Mouse (Mus musculus) heart, adult 9 months (tissue): ENCODE measurements around the gene Olfr749.
"Not testable (repeated sequence)": the region's sequence is repeated elsewhere in the genome, so short reads cannot be mapped to it uniquely, and the experiment has no call there.

Source experiments
- DNase-seq, 2 experiments: peaks; one replicate each; pipeline ENCODE4 v3.0.0; 2022; ENCODE audit warnings: low spot score in 2 of 2

Gene Olfr749

DNA sequence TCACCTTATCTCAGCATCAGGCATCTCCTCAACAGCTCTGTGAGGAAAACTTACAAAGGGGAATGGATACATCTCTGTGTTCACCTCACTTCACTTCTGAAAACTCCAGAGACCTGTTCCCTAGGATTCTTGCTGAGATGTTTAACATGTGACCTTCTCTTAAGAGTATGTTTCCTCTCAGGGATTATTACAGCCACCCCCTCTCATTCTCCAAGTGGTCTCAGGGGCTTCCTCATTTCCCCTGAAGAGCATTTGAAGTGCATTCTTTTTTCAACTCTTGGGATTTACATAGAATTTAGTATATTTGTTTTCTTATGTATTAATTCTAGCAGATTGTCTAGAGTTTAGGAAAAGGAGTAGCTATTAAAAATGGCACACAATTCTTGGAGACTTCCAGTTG is at the start of gene Olfr749:
Gene Olfr749, minus strand, starts transcription at position 101 of the 400 bp plus-strand sequence.
- DNase-seq: no peak

DNA sequence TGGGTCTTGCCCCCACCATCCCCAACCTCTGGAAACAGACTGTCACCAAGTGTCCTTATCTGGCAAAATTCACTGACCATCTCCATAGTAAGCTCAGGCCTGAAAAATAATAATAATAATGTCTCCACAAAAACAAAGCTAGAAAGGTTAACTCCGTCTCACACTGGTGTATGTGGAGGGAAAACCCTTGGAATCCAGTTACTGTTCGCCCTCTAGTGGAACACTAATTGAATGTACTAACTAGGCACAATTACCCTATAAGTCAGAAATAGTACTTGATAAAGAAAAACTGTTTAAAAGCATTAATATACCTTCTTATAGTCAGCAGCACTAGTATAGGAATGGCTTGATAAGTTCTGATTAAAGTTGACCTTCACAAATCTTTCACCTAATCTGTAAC is 43.3 kb upstream of the Olfr749 start:
- DNase-seq: no peak

- DNase-seq: peak; percentile 81 to 90
Measured at GRCm38 (mm10) chr14:50785251-50785637, 40.4 kb upstream of the Olfr749 start, which contains the start of gene Ttc5. Ttc5 (minus strand) TSS chr14:50785519.

GRCm38 (mm10) chr14:50784391-50785250 is 39.7 kb upstream of the Olfr749 start:
- no peak for DNase-seq

DNA sequence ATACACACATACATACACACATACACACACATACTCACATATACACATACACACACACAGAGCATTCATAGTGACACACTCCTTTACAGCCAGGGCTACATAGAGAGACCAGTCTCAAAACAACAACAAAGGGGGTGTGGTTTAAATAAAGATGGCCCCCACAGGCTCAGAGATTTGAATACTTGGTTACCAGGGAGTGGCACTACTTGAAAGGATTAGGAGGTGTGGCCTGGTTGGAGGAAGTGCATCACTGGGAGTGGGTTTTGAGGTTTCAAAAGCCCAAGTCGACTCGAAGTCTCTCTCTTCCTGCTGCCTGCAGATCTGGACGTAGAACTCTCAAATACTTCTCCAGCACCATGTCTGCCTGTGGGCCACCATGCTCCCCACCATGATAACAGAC is 37.3 kb upstream of the Olfr749 start:
- DNase-seq: no peak

- no peak for DNase-seq
Measured at GRCm38 (mm10) chr14:50771342-50771741, 26.4 kb upstream of the Olfr749 start.

DNA sequence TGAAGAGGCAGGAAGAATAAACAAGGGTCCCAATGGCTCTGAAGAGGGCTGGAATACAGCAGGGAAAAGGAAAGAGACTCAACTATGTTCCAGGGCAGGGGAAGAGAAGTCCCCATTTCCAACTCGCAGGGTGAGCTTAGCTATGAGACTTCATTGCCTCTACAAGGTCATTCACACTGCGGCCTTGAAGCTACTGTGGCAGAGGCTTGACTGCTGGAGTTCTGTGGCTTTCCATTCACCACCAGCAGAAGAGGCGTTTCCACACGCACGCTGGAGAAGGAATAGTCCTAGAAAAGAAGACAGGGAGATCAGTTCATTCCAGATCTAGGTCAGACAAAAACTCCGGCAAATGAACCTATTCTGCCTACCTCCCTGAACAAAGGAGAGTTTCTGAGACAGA is 20.8 kb upstream of the Olfr749 start:
- no peak for DNase-seq

DNA sequence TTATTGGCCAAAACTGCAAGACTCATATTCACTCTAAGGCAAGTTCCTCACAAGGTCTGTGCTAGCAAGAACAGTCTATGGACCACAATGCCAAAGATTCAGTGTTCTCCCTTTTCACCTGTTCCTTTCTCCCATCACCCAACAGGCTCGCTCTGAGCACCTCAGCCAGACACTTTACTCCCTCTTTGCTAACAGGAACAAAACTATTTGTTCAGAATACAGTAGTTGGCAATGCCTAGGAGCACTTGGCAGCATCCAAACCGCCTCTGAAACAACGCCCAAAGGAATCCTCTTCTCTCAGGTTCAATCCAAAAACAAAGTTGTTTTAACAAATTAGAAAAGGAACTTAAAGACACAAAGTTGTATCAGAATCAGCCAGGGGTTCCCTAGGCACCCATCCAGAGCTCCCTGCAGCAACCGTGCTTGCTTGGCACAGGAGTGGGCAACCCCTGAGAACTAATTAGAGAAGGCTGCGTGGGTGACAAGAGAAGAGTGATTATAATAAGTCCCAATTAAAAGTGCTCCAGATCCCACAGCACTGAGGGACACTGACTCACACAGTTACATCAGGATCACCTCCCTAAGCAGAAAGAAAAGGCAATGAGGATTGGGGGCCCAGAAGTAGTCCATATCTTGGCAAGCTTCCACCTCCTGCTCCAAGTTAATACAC is 13.7 kb upstream of the Olfr749 start:
- no peak for DNase-seq

DNA sequence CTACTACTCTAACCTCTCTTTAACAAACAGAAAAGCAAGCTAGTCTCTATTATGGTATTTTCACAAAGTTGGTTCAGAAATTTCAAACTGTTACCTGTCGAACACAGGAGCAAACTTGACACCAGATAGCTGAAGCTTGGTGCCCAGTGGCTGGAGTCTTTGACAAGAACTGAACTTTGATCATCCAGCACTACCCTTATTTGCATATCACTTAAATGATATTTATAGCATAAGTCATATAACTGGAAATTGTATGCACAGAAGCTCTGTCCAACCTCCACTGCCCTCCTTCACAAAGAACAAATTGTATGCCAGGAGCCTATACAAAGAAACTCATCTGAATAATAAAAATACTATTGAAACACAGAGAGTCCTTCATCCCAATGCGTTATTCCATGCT is 3.3 kb downstream of the Olfr749 start:
- DNase-seq: no peak

GRCm38 (mm10) chr14:50740334-50740733 is 4.6 kb downstream of the Olfr749 start:
- no peak for DNase-seq

- not testable (repeated sequence) for DNase-seq
Measured at GRCm38 (mm10) chr14:50722371-50722770, 22.5 kb downstream of the Olfr749 start.

- not testable (repeated sequence) for DNase-seq
Measured at GRCm38 (mm10) chr14:50719875-50720274, 25.0 kb downstream of the Olfr749 start.

DNA sequence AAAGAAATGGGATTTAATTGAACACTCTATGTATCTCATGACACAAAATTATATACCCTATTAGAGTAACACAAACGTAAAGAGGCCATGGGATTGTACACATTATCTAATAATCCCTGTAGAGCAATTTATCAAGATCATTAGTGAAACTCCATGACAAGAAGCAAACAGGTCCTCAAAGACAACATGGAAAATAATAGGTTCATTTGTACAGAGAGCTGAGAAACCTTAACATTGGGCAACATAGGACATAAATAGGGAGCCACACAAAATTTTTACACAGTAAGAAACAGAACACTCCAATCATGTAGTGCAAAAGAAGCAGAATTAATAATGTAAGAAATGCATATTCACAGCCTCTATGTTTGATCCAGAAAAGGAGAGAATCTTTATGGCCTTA is 37.8 kb downstream of the Olfr749 start, which contains the start of gene Olfr748:
Gene Olfr748, plus strand, starts transcription at position 301 of the 400 bp plus-strand sequence.
- no peak for DNase-seq

- no peak for DNase-seq
Measured at GRCm38 (mm10) chr14:50693106-50693505, 51.8 kb downstream of the Olfr749 start, which contains the start of gene Olfr747. Olfr747 (minus strand) TSS chr14:50693206.
